Mouse (Mus musculus) forebrain, embryonic 16.5 days (tissue): ENCODE data around the gene Snrpg. TPM values are rescaled to one million over a fixed set of nuclear protein-coding genes. Genes with fewer than 3 reads are reported as not detected.

ENCODE experiments used
- ATAC-seq: fragments of 200-750 bp; cut with Nextera tagmentation; 2 replicates; pipeline ENCODE4 v1.8.0; 2017; ENCODE audit warnings: mild to moderate bottlenecking, moderate library complexity
- H3K27ac ChIP-seq: fragments of 300-500 bp; sonication (generic); 2 replicates; pipeline ENCODE4 v1.5.1; 2014; ENCODE audit warnings: low read length, control low read depth
- H3K27me3 ChIP-seq: fragments of 300-500 bp; sonication (generic); replicated peaks from 2 replicates; pipeline ENCODE4 v1.6.1; 2014; ENCODE audit warnings: low read length; ENCODE audit not compliant: control insufficient read depth, insufficient read depth
- H3K36me3 ChIP-seq: fragments of 300-500 bp; sonication (generic); 2 replicates; pipeline ENCODE4 v1.6.1; 2014; ENCODE audit not compliant: control insufficient read depth, insufficient read depth
- H3K4me1 ChIP-seq: fragments of 300-500 bp; sonication (generic); replicated peaks from 2 replicates; pipeline ENCODE4 v1.6.1; 2014; ENCODE audit warnings: low read length; ENCODE audit not compliant: control insufficient read depth, insufficient read depth
- H3K4me2 ChIP-seq: fragments of 300-500 bp; sonication (generic); 2 replicates; pipeline ENCODE4 v1.6.1; 2014; ENCODE audit warnings: mild to moderate bottlenecking, low read length, control low read depth
- H3K4me3 ChIP-seq: fragments of 300-500 bp; sonication (generic); replicated peaks from 2 replicates; pipeline ENCODE4 v1.5.1; 2014; ENCODE audit warnings: mild to moderate bottlenecking, low read length, control low read depth
- H3K9ac ChIP-seq: fragments of 300-500 bp; sonication (generic); replicated peaks from 2 replicates; pipeline ENCODE4 v1.6.1; 2014; ENCODE audit warnings: low read depth, low read length, control low read depth
- H3K9me3 ChIP-seq: fragments of 300-500 bp; sonication (generic); 2 replicates; pipeline ENCODE4 v1.6.1; 2016; ENCODE audit warnings: low read length; ENCODE audit not compliant: control insufficient read depth
- WGBS: fragments of 180-500 bp; shearing (Covaris S2); extraction: QIAGEN DNeasy Blood & Tissue Kit; methylation state at CpG from one replicate; pipeline ENCODE4 v1.1.7; 2014; 5-methylcytosine and 5-hydroxymethylcytosine counted together
- polyA plus RNA-seq: library from polyadenylated mRNA; unstranded; fragments of >200 nt; fragmentation: Nextera tagmentation; extraction: Ambion mirVana; gene quantifications from 2 replicates; pipeline ENCODE4 v1.2.1, GENCODE M21; 2015

The Snrpg gene
- polyA plus RNA-seq, 1 experiment from 2014 or later, result 420 TPM

DNA sequence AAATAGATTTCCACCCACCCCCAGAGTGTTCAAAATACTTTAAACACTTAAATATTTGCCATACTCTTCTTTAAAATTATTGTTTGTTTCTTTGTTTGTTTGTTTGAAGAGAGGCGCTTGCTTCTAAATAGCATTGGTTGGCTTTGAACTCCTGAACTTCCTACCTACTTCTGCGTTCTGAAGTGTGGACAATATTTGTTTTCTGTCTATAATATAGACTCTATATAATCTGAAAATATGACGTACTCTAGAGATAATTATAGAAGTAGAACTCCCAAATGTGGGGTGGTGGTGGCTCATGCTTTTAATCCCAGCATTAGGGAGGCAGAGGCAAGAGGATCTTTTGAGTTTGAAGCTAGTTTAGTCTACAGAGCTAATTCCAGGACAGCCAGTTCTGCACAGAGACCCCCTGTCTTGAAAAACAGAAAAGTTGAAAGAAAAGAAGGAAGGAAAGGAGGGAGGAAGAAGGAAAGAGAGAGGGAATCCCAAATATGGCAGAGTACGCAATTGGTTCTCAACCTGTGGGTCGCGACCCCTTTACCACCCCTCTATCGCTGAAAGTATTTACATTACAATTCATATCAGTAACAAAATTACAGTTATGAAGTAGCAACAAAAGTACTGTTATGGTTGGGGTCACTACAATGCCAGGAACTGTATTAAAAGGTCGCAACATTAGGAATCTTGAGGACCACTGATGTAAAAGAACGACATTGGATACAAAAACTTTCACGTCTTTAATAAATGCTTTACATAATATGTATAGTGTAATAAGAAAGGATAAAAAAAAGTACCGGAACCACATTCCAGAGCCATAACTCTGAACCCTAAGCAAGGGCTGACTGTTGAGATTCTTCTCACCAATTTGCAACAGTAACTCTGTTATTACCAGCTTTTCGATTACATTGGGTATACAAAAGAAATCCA is 31.8 kb downstream of the Snrpg start:
- Histone ChIP-seq H3K27me3 (no peaks in the 10 kb centered on the region), H3K9ac (peak overlapping the region; percentile 35; the same call in 1 of the 2 replicates), H3K4me2 (peak overlapping the region; percentile 55), H3K36me3 (no peaks in the 10 kb centered on the region), H3K9me3 (no peaks in the 10 kb centered on the region), H3K27ac (no peak overlapping the region), H3K4me3 (peak overlapping the region; percentile 85), H3K4me1 (peaks cover 16% of the 10 kb centered on the region)
- ATAC-seq, result no peak
- 40% methylated on average over 12 of the region's 12 CpGs for WGBS

DNA sequence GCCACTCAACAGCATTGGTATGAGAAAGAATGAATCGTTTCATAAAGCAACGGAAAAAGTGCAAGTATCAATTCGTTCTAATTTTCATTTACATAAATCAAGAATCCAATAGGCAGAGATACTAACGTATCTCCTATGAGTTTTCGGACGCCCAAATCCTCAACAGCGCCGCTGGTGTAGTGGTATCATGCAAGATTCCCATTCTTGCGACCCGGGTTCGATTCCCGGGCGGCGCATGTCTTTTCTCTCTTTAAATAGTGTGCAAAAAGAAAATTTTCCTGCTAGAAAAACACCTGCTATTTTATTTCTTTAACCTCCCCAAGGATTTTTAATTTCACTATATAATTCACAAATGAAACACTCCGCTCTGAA is 32.6 kb downstream of the Snrpg start:
- ATAC-seq, result peak; percentile 74
- Histone ChIP-seq H3K4me2 (peak overlapping the region; percentile 55), H3K36me3 (no peaks in the 10 kb centered on the region), H3K9ac (peak overlapping the region; percentile 100; the same call in 1 of the 2 replicates), H3K27ac (peak overlapping the region; percentile 100), H3K4me3 (peak overlapping the region; percentile 85), H3K27me3 (no peaks in the 10 kb centered on the region), H3K4me1 (peaks cover 16% of the 10 kb centered on the region), H3K9me3 (no peaks in the 10 kb centered on the region)
- under 1% methylated on average over 15 of the region's 15 CpGs for WGBS

DNA sequence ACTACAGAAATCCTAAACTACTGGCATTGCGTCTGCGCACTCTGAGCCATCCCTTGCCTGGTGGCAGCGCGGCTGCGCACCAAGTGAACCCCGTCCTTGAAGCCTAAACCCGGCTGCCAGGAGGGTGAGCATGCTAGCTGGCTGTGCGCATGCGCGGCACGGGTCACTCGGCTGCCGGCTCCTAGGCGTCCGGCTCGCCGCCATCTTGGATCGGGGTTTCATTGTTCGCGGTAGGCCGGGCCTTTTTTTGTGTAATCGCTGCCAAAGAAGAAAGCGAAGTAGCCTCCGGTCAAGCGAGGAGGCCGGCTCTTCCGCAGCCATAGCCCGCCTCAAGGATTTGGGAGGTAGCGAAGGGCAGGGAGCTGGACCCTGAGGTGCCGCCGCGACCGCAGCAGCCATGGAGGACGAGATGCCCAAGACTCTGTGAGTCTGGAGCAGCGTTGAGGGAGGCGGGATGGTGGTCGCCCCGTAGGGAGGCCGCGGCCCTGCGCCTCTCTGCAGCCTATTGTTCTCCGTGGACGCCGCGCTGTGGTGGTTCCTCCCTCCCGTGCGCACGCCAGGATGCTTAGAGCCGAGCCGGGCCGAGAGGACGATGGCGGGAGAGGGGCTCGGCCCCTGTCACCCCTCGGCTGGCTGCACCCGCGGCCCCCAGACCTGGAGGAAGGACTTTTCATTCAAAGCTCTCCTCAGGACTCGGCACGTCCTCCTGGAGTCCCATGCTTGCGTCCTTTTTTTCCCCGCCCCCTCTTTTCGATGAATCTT is 33.2 kb downstream of the Snrpg start, which contains the start of gene Tia1:
TSS of gene Tia1 (plus strand) at position 120 of the 762 bp plus-strand sequence.
- ATAC-seq, result peak; percentile 98
- Histone ChIP-seq H3K27ac (peak within 1 kb of the TSS; percentile 100), H3K27me3 (no peaks in the 10 kb centered on the region), H3K4me3 (peak within 1 kb of the TSS; percentile 85), H3K4me1 (peaks cover 16% of the 10 kb centered on the region), H3K9ac (peak within 1 kb of the TSS; percentile 100), H3K36me3 (no peaks in the 10 kb centered on the region), H3K9me3 (no peaks in the 10 kb centered on the region), H3K4me2 (peak within 1 kb of the TSS; percentile 89)
- under 1% methylated on average over 60 of the region's 62 CpGs for WGBS

DNA sequence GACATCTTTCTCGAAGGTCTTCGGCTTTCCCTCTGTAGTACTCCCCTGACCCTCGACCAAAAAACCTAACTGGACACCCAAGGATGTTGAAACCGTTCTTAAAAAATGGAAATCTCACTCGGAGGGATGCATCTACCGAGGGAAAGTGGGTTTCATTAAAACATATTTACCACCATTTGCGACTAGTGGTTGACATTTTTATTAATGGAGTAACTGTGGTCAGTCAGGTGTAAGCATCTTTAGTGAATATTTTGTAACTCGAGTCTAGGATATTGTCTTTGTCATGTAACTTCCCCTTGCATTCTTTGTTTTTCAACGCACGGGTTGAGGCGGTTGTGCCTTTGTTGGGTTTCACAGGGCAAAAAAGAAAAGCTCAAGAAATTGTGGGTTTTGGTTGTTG is 33.9 kb downstream of the Snrpg start:
- under 1% methylated on average over 11 of the region's 11 CpGs for WGBS
- H3K27ac ChIP-seq, result peak overlapping the region; percentile 100
- no peaks in the 10 kb centered on the region for H3K9me3 ChIP-seq
- ATAC-seq, result no peak
- H3K4me1 ChIP-seq, result peaks cover 20% of the 10 kb centered on the region
- H3K36me3 ChIP-seq, result no peaks in the 10 kb centered on the region
- no peaks in the 10 kb centered on the region for H3K27me3 ChIP-seq
- peak overlapping the region; percentile 85 for H3K4me3 ChIP-seq
- peak overlapping the region; percentile 100 for H3K9ac ChIP-seq
- peak overlapping the region; percentile 89 for H3K4me2 ChIP-seq

DNA sequence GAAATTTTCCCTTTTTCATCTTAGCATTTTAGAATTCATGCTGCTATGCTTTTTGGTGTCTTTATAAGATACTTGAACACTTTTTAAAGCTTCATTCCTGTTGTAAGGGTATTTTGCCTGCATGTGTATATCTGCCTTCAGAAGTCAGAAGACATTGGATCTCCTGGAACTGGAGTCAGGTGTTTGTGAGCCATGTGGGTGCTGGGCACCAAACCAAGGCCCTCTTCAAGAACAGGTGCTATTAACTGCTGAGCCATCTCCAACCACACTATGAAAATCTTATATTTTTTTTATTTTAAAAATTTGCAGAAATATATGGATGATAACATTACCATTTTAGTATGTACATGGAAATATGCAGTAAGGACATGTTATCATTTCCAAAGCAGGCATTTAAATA is 35.2 kb downstream of the Snrpg start:
- Histone ChIP-seq H3K4me1 (peaks cover 20% of the 10 kb centered on the region), H3K27me3 (no peaks in the 10 kb centered on the region), H3K27ac (no peak overlapping the region), H3K9me3 (no peaks in the 10 kb centered on the region), H3K9ac (no peak overlapping the region), H3K4me3 (peak overlapping the region; percentile 40), H3K36me3 (no peaks in the 10 kb centered on the region), H3K4me2 (peak overlapping the region; percentile 89)
- ATAC-seq, result no peak

DNA sequence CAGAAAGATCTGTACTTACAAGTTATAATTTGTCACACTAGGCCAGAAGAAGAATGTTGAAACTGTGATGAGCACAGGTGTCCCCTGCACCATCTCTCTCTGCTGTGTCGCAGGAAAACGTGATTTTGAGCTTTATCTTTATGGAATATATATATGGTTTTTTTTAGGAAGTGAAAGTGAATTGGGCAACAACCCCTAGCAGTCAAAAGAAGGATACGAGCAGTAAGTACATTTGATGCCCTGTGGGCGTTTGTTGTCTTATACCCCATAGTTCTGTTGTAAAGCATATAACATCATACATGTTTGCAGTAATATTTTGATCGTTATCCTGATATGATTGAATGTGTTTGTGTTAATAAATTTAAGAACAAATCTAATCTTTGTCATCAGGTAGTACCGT is 47.6 kb downstream of the Snrpg start:
- Histone ChIP-seq H3K27me3 (no peaks in the 10 kb centered on the region), H3K9ac (no peak overlapping the region), H3K4me3 (no peak overlapping the region), H3K36me3 (peaks cover 44% of the 10 kb centered on the region), H3K27ac (no peak overlapping the region), H3K4me2 (no peak overlapping the region), H3K9me3 (no peaks in the 10 kb centered on the region), H3K4me1 (no peaks in the 10 kb centered on the region)
- WGBS, result 92% methylated on average over 6 of the region's 6 CpGs
- no peak for ATAC-seq

DNA sequence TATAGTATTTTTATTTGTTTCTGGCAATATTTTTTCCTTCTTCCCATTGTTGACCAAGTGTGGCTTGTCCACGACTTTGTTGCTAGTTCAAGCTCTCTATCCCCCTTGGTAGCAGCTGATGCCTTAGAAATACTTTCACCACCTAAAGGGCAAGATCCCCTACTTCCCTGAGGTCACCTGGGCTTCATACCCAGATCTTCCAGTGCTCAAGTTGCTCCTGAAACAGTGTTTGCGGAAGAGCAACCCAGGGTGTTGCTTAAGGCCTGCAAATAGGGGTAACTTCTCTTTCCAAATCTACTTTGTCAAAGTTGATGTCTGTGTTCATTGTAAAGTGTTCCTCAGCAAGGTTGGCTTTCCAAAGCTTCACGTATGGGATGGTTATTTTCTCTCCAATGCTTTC is 48.1 kb downstream of the Snrpg start:
- 89% methylated on average over 3 of the region's 3 CpGs for WGBS
- Histone ChIP-seq H3K4me1 (no peaks in the 10 kb centered on the region), H3K9ac (no peak overlapping the region), H3K36me3 (peaks cover 44% of the 10 kb centered on the region), H3K4me3 (no peak overlapping the region), H3K4me2 (no peak overlapping the region), H3K27ac (no peak overlapping the region), H3K9me3 (no peaks in the 10 kb centered on the region), H3K27me3 (no peaks in the 10 kb centered on the region)
- no peak for ATAC-seq

DNA sequence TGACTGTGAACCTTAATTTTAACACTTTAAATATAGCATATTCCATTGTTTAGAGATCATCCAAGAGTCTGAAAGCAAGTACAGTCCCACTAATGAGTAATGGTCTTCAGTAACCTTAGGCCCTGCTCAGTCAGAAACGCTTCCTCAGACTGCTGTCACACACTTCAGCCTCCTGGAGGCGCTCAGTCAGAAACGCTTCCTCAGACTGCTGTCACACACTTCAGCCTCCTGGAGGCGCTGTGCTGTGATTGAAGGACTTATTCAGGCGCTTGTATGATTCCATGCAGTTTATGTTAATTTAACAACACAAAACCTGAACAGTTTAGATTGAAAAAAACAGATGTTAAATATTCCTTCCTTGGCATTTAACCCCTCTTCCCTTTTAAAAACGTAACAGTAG is 49.4 kb downstream of the Snrpg start:
- no peak for ATAC-seq
- peaks cover 53% of the 10 kb centered on the region for H3K36me3 ChIP-seq
- H3K4me1 ChIP-seq, result no peaks in the 10 kb centered on the region
- 78% methylated on average over 6 of the region's 6 CpGs for WGBS
- no peaks in the 10 kb centered on the region for H3K27me3 ChIP-seq
- no peak overlapping the region for H3K4me2 ChIP-seq
- H3K9ac ChIP-seq, result no peak overlapping the region
- H3K9me3 ChIP-seq, result no peaks in the 10 kb centered on the region
- H3K27ac ChIP-seq, result no peak overlapping the region
- no peak overlapping the region for H3K4me3 ChIP-seq

DNA sequence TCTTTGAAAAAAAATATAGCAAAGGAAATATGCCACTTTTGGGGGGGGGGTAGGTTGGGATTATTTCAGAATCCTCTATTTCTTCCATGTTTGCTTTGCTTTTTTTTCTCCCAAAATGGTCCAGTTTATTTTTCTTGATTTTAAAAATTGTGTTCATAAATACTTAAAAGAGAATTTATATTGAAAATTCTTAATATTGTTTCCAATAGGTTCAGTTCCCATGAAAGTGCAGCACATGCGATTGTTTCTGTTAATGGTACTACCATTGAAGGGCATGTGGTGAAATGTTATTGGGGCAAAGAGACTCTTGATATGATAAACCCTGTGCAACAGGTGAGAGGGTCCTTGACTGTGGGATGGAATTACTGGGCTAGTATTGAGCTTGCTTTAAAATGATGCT is 55.3 kb downstream of the Snrpg start, which contains the start of gene Gm44790:
TSS of gene Gm44790 (plus strand) at position 301 of the 400 bp plus-strand sequence.
- no peaks in the 10 kb centered on the region for H3K4me1 ChIP-seq
- no peak within 1 kb of the TSS for H3K4me2 ChIP-seq
- no peak for ATAC-seq
- H3K9ac ChIP-seq, result no peak within 1 kb of the TSS
- H3K9me3 ChIP-seq, result no peaks in the 10 kb centered on the region
- H3K36me3 ChIP-seq, result peaks cover 57% of the 10 kb centered on the region
- no peak within 1 kb of the TSS for H3K27ac ChIP-seq
- no peak within 1 kb of the TSS for H3K4me3 ChIP-seq
- no peaks in the 10 kb centered on the region for H3K27me3 ChIP-seq
- 93% methylated on average over 1 of the region's 1 CpGs for WGBS
